Mouse (Mus musculus) liver, adult 2 months (tissue): ENCODE measurements around the gene Itga10.

Experiments used
- CTCF ChIP-seq: fragments of 200-500 bp; IDR thresholded peaks from 2 replicates; pipeline ENCODE4 v1.5.1; 2011; ENCODE audit warnings: low read depth, low read length, control low read depth
- POLR2A ChIP-seq: fragments of 200-500 bp; IDR thresholded peaks from 2 replicates; pipeline ENCODE4 v1.6.1; 2011; ENCODE audit warnings: low read length, control low read depth; ENCODE audit not compliant: insufficient read depth; ENCODE audit errors: extremely low read depth

DNA sequence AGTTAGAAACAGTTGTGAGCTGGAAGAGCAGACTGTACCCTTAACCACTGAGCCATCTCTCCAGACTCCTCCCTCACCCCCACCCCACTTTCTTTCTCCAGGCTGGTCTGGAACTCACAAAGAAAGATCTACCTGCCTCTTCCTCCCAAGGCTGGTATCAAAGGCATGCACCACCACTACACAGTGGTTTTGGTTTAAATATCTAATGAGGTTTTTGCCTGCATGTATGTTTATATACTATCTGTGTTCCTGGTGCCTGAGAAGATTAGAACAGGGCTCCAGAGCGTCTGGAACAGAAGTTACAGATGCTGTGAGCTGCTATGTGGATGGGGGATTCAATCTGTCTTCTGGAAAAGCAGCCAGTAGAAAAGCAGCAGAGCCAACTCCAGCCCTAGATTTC lies 11.4 kb upstream of the Itga10 start:
- TF ChIP-seq CTCF, result no peak
- TF ChIP-seq POLR2A, result no peak
